ENCODE assay signal across 22 mouse cellular contexts in genomic region chrX:6415936-6416335, GRCm38 (mm10).
"Had no signal": no experiment of that assay in that cellular context is flagged by ENCODE, and none has a peak within 500 bp of the region (broad histone marks: within the 10 kb centered on the region; RNA-seq: fewer than 3 reads in every experiment).

No protein-coding gene starts in this region.

- ATAC-seq: hindbrain, postnatal 0 days; intestine, embryonic 16.5 days; liver, embryonic 12.5 days had no signal

- H3K4me3 ChIP-seq: heart, adult 2 months; heart, embryonic 13.5 days; heart, embryonic 15.5 days; hindbrain, embryonic 13.5 days; hindbrain, embryonic 15.5 days; limb, embryonic 13.5 days; limb, embryonic 15.5 days; liver, embryonic 12.5 days had no signal

- H3K9me3 ChIP-seq: heart, embryonic 13.5 days; heart, embryonic 15.5 days; hindbrain, embryonic 13.5 days; hindbrain, embryonic 15.5 days; limb, embryonic 13.5 days; limb, embryonic 15.5 days; liver, embryonic 12.5 days had no signal

- H3K4me1 ChIP-seq: heart, embryonic 13.5 days; heart, embryonic 15.5 days; hindbrain, embryonic 13.5 days; hindbrain, embryonic 15.5 days; limb, embryonic 13.5 days; limb, embryonic 15.5 days; liver, embryonic 12.5 days had no signal

- DNase-seq: gastrocnemius, postnatal 14 days; gastrocnemius, postnatal 36 days; heart, adult 11 months; heart, adult 2 months; heart, postnatal 14 days; heart, postnatal 36 days; kidney, adult 18-20 months; kidney, postnatal 10 days; layer of hippocampus, adult 9-11 months; layer of hippocampus, postnatal 36 days; left cerebral cortex, postnatal 4 days had no signal

- H3K27ac ChIP-seq: heart, adult 2 months; heart, embryonic 13.5 days; heart, embryonic 15.5 days; hindbrain, embryonic 13.5 days; hindbrain, embryonic 15.5 days; hindbrain, postnatal 0 days; limb, embryonic 13.5 days; limb, embryonic 15.5 days; liver, embryonic 12.5 days; liver, embryonic 14.5 days had no signal

- H3K36me3 ChIP-seq: heart, embryonic 13.5 days; heart, embryonic 15.5 days; hindbrain, embryonic 13.5 days; hindbrain, embryonic 15.5 days; limb, embryonic 13.5 days; limb, embryonic 15.5 days; liver, embryonic 12.5 days had no signal

- H3K4me2 ChIP-seq: heart, embryonic 11.5 days; heart, embryonic 13.5 days; heart, embryonic 15.5 days; hindbrain, embryonic 13.5 days; hindbrain, embryonic 15.5 days; limb, embryonic 13.5 days; limb, embryonic 15.5 days; liver, embryonic 12.5 days had no signal

- H3K27me3 ChIP-seq: heart, embryonic 13.5 days; heart, embryonic 15.5 days; hindbrain, embryonic 13.5 days; hindbrain, embryonic 15.5 days; limb, embryonic 13.5 days; limb, embryonic 15.5 days; liver, embryonic 12.5 days had no signal

- H3K9ac ChIP-seq: heart, embryonic 13.5 days; heart, embryonic 15.5 days; hindbrain, embryonic 13.5 days; hindbrain, embryonic 15.5 days; limb, embryonic 13.5 days; limb, embryonic 15.5 days; liver, embryonic 12.5 days; liver, embryonic 14.5 days had no signal
